Mouse (Mus musculus) lung, postnatal 4 days (tissue): ENCODE data around the gene Fbxw26.
"Not testable (repeated sequence)": the region's sequence is repeated elsewhere in the genome, so short reads cannot be mapped to it uniquely, and the experiment has no call there.

Source experiments
- DNase-seq, 2 experiments: peaks; one replicate each; pipeline ENCODE4 v3.0.0; 2021

Fbxw26 gene

DNA sequence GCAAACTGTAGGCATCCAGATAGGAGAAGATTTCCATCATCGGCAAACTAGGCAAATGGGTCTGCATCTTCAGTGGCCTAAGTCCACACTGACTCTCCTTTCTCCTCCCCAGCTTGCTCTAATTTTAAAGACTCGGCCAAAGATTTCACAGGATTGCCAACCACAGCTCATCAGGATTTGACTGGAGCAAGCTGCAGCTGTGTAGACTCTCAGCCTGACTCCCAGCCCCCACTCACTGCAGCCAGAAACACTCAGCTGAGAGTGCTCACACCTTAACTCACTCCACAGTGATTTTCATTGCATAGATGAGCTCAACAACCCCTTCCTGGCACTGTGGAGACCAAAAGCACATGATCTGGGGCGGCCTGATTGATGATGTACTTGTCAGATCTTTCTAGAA, at the start of gene Fbxw26:
Fbxw26 (minus strand) TSS at position 101 of the 400 bp plus-strand sequence.
- DNase-seq: not testable (repeated sequence)

DNA sequence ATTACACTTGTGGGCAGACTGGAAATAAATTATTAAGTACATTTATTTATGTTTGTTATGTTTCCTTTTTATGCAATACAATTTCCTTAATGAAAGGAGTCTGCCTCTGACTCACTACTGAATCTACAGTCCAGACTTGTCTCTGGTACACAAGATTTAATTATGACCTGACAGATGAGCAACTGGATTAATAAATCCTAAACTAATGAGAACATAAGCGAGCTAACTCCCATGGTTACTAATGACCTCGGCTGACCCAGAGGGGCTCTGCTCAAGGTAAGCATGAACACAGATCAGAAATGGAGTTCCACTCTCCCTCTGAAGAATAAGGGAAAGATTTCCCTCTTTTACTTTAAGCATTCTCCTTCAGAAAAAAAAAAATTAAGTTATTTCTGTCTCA, 49.3 kb upstream of the Fbxw26 start:
- DNase-seq: no peak

DNA sequence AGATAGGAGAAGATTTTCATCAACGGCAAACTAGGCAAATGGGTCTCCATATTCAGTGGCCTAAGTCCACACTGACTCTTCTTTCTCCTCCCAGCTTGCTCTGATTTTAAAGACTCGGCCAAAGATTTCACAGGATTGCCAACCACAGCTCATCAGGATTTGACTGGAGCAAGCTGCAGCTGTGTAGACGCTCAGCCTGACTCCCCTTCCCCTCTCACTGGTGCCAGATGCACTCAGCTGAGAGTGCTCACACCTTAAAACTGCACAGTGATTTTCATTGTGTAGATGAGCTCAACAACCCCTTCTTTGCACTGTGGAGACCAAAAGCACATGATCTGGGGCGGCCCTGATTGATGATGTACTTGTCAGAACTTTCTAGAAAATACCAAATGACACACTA, 44.7 kb upstream of the Fbxw26 start, which contains the start of gene Fbxw27:
Fbxw27 (minus strand) TSS at position 101 of the 400 bp plus-strand sequence.
- DNase-seq: not testable (repeated sequence)

DNA sequence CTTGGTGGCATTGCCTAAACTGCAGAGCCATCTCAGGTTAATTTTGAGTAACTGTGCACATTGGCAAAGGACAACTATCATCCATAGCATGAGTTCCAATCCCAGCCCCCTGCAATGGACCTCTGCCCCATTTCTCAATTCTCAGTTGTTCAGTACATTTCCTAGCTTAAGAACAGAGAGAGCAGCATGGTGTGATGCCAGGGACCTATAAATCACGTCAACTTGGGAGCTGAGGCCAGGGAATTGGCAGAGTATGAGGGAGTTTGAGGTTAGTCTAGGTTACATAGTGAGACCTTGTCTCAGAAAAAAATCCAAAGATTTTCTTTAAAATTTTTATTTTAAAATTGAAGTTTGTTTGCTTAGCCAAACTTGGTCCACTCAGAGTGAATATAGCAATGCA, 21.0 kb upstream of the Fbxw26 start:
- DNase-seq: not testable (repeated sequence)

DNA sequence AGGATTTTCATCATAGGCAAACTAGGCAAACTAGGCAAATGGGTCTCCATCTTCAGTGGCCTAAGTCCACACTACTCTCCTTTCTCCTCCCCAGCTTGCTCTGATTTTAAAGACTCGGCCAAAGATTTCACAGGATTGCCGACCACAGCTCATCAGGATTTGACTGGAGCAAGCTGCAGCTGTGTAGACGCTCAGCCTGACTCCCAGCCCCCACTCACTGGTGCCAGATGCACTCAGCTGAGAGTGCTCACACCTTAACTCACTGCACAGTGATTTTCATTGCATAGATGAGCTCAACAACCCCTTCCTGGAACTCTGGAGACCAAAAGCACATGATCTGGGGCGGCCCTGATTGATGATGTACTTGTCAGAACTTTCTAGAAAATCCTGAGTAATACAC, 43.3 kb downstream of the Fbxw26 start, which contains the start of gene Fbxw18:
Fbxw18 (minus strand) TSS at position 101 of the 400 bp plus-strand sequence.
- not testable (repeated sequence) for DNase-seq

DNA sequence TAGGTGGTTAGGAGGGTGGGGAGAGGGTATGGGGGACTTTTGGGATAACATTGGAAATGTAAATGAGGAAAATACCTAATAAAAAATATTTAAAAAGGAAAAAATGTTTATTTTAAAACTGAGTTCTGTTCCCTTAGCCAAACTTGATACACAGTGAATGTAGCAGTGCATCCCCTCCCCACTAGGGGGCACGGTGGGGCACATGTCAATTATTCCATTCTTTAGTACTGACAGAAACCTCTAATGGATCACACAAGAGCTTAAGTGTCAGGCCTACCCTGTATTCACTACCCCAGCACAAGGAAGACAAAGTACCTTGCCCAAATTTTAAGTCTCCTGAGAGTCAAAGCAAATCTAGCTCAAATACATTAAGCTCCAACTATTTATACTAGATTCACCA, 60.6 kb downstream of the Fbxw26 start:
- DNase-seq: peak in 1 of 2 experiments; percentile 41
